Mouse (Mus musculus) liver, embryonic 14.5 days (tissue): ENCODE measurements around the gene Erbin. TPM values are rescaled to one million over a fixed set of nuclear protein-coding genes. Genes with fewer than 3 reads are reported as not detected.

Experiments
- ATAC-seq: fragments of 200-750 bp; cut with Nextera tagmentation; 2 replicates; pipeline ENCODE4 v1.8.0; 2017; ENCODE audit warnings: moderate number of reproducible peaks, mild to moderate bottlenecking, moderate library complexity; ENCODE audit not compliant: insufficient read depth
- DNase-seq, 3 experiments: peaks; one replicate each; pipeline ENCODE4 v3.0.0-alpha.2; 2012 to 2013; ENCODE audit warnings: low read depth in 3 of 3, low spot score in 3 of 3
- H3K27ac ChIP-seq: fragments of 300-500 bp; sonication (generic); 2 replicates; pipeline ENCODE4 v1.5.1; 2014; ENCODE audit warnings: moderate library complexity, mild to moderate bottlenecking, control low read depth, inconsistent platforms
- H3K27me3 ChIP-seq: fragments of 300-500 bp; sonication (generic); 2 replicates; pipeline ENCODE4 v1.6.1; 2014; ENCODE audit warnings: mild to moderate bottlenecking, low read length, moderate library complexity; ENCODE audit not compliant: control insufficient read depth, insufficient read depth
- H3K36me3 ChIP-seq: fragments of 300-500 bp; sonication (generic); replicated peaks from 2 replicates; pipeline ENCODE4 v1.6.1; 2014; ENCODE audit warnings: low read depth; ENCODE audit not compliant: control insufficient read depth, insufficient read depth
- H3K4me1 ChIP-seq, 2 experiments: fragments of 200-500 bp in 1 of 2; fragments of 300-500 bp in 1 of 2; sonication (generic) in 1 of 2; replicated peaks; 2 replicates each; pipeline ENCODE4 v1.6.1; 2012 to 2014; ENCODE audit warnings: antibody characterized with exemption in 1 of 2, inconsistent platforms in 1 of 2, low read length in 1 of 2; ENCODE audit not compliant: control insufficient read depth in 2 of 2, insufficient read depth in 2 of 2
- H3K4me2 ChIP-seq: fragments of 300-500 bp; sonication (generic); 2 replicates; pipeline ENCODE4 v1.6.1; 2014; ENCODE audit warnings: low read depth, mild to moderate bottlenecking, control low read depth, moderate library complexity
- H3K4me3 ChIP-seq, 2 experiments: fragments of 200-500 bp in 1 of 2; fragments of 300-500 bp in 1 of 2; sonication (generic) in 1 of 2; 2 replicates each; pipeline ENCODE4 v1.5.1; 2012 to 2014; ENCODE audit warnings: low read depth in 2 of 2, low read length in 2 of 2, mild to moderate bottlenecking in 2 of 2, control low read depth in 1 of 2, inconsistent platforms in 1 of 2, moderate library complexity in 1 of 2; ENCODE audit not compliant: insufficient read depth in 1 of 2
- H3K9ac ChIP-seq: fragments of 300-500 bp; sonication (generic); replicated peaks from 2 replicates; pipeline ENCODE4 v1.6.1; 2014; ENCODE audit warnings: mild to moderate bottlenecking, control low read depth, moderate library complexity
- H3K9me3 ChIP-seq: fragments of 300-500 bp; sonication (generic); 2 replicates; pipeline ENCODE4 v1.6.1; 2016; ENCODE audit warnings: low read length, mixed read lengths; ENCODE audit not compliant: control insufficient read depth
- CTCF ChIP-seq: IDR thresholded peaks from 2 replicates; pipeline ENCODE4 v1.5.1; 2016; ENCODE audit warnings: antibody characterized with exemption, low read depth, control low read depth
- EP300 ChIP-seq: IDR thresholded peaks from 2 replicates; pipeline ENCODE4 v1.6.1; 2016; ENCODE audit warnings: antibody characterized with exemption, low read depth
- WGBS: fragments of 180-500 bp; shearing (Covaris S2); extraction: QIAGEN DNeasy Blood & Tissue Kit; methylation state at CpG from one replicate; pipeline ENCODE4 v1.1.7; 2014; ENCODE audit not compliant: insufficient replicate concordance; 5-methylcytosine and 5-hydroxymethylcytosine counted together
- polyA plus RNA-seq, 2 experiments: library from polyadenylated mRNA; depleted of rRNA in 1 of 2; stranded (reverse) in 1 of 2; unstranded in 1 of 2; fragments of >200 nt; fragmentation: Nextera tagmentation in 1 of 2; extraction: Ambion mirVana in 1 of 2; gene quantifications; 2 replicates each; pipeline versions ENCODE4 v1.2.1 to v1.2.3; 2012 to 2014

The Erbin gene
- polyA plus RNA-seq, 2 experiments: 5.5 to 7.5 TPM

DNA sequence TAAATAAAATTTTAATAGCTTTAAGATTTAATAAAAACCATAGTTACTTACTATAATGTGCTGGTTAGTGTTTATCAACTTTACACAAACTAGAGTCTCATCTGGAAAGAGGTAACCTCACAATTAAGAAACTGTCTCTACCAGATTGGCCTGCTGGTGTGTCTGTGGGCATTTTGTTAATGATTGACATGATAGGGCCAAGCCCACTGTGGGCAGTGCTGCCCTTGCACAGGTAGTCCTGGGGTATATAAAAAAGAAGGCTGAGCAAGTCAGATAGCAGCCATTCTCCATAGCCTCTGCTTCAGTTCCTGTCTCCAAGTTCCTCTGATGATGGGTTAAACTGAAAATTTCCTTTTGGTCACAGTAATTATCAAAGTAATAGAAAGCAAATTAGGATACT, 43.6 kb downstream of the Erbin start:
- no peaks in the 10 kb centered on the region for H3K36me3 ChIP-seq
- ATAC-seq (no peak), DNase-seq (no peak)
- peaks cover 2 to 6% of the 10 kb centered on the region in 2 experiments; a peak in 3 of 4 replicates for H3K4me1 ChIP-seq
- H3K27me3 ChIP-seq: no peaks in the 10 kb centered on the region
- no peak overlapping the region for H3K4me3 ChIP-seq
- no peaks in the 10 kb centered on the region for H3K9me3 ChIP-seq
- no peak for TF ChIP-seq EP300
- TF ChIP-seq CTCF: no peak
- H3K27ac ChIP-seq: no peak overlapping the region
- H3K4me2 ChIP-seq: no peak overlapping the region
- H3K9ac ChIP-seq: no peak overlapping the region

DNA sequence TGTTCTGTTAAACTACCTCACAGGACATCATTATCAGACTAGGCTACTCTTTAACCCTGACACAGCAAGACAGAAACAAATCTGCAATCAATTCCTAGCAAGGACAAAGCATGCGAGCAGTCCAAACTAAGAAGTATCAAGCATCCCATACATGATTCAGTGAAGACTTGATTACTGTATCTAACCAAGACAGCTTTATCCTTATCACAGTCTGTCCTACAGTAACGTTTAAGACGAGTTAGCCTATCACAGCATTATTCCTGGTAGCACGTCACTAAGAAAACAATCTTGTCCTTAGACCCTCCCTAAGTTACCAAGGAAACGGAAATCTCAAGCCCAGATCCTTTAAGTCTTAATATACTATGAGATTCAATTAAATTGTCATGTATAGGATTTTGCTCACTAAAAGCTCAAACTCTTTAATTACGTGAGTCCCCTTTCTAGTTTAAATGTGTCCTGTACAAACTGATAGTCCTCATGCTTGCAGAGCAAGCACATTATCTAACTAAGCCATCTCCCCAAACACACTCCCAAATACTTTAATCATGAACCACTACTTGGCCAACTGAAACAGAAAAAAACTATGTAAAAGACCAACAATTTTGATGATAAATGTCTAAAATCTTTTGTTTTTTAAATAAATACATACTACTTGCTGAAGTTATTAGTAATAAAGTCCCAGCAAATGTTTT, 44.3 kb downstream of the Erbin start:
- peak overlapping the region; percentile 2; the same call in 1 of the 2 replicates for H3K4me2 ChIP-seq
- no peaks in the 10 kb centered on the region for H3K27me3 ChIP-seq
- no peak overlapping the region for H3K27ac ChIP-seq
- WGBS: 14% methylated on average over 6 of the region's 6 CpGs
- no peak overlapping the region for H3K4me3 ChIP-seq
- no peaks in the 10 kb centered on the region for H3K36me3 ChIP-seq
- peaks cover 2 to 6% of the 10 kb centered on the region in 2 experiments; a peak in 2 of 4 replicates for H3K4me1 ChIP-seq
- no peaks in the 10 kb centered on the region for H3K9me3 ChIP-seq
- TF ChIP-seq CTCF (no peak), EP300 (peak; percentile 84)
- ATAC-seq: peak; percentile 89
- no peak overlapping the region for H3K9ac ChIP-seq
- DNase-seq: peak; percentile 31 to 56 (median 48)

DNA sequence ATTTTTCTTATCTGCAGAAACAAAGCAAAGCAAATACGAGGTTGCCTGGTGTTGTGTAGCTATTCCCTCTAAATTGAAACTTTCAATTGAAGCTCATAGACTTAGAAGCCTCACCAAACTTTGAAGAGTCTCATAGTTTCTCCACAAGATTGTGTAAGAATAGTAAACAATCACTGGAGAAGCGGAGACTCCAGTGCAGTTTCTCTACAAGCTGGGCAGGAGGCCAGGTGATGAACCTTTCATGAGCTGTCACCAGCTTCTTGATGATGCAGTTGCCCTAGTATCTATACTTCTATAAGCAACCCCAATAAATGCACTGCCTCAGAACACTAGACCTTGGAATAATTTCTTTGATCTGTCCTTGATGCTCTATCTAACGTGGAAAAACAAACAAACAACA, 49.5 kb downstream of the Erbin start:
- Histone ChIP-seq H3K36me3 (no peaks in the 10 kb centered on the region), H3K4me3 (no peak overlapping the region), H3K4me2 (no peak overlapping the region), H3K9me3 (no peaks in the 10 kb centered on the region), H3K9ac (no peak overlapping the region), H3K27ac (no peak overlapping the region), H3K27me3 (no peaks in the 10 kb centered on the region), H3K4me1 (peaks cover 2 to 4% of the 10 kb centered on the region in 2 experiments; a peak in 2 of 4 replicates)
- no peak for DNase-seq
- TF ChIP-seq CTCF (no peak), EP300 (no peak)
- 68% methylated on average over 3 of the region's 3 CpGs for WGBS
- no peak for ATAC-seq

DNA sequence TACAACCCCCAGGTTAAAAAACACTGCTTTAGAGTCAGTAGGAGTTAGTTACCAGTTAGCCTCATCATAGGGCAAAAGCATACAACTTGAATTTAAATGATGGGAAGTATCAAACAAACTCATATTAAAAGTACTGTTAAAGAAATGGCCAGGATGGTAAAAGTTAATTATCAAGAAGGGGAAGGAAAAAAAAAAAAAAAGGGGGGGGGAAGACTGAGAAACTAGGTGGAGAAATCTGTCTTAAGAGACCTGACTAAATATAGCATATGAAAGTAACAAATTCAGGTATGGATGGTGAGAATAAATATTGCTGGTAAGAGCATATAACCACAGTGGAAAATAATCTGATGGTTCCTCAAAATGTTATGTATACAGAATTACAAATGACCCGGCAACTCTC, 50.2 kb downstream of the Erbin start:
- no peak overlapping the region for H3K4me2 ChIP-seq
- no peaks in the 10 kb centered on the region for H3K27me3 ChIP-seq
- H3K9ac ChIP-seq: no peak overlapping the region
- no peak overlapping the region for H3K27ac ChIP-seq
- ATAC-seq (no peak), DNase-seq (no peak)
- TF ChIP-seq CTCF (no peak), EP300 (no peak)
- no peaks in the 10 kb centered on the region for H3K9me3 ChIP-seq
- H3K4me1 ChIP-seq: no peaks in the 10 kb centered on the region; a peak in 1 of 4 replicates
- H3K4me3 ChIP-seq: no peak overlapping the region
- 75% methylated on average over 1 of the region's 1 CpGs for WGBS
- H3K36me3 ChIP-seq: no peaks in the 10 kb centered on the region

DNA sequence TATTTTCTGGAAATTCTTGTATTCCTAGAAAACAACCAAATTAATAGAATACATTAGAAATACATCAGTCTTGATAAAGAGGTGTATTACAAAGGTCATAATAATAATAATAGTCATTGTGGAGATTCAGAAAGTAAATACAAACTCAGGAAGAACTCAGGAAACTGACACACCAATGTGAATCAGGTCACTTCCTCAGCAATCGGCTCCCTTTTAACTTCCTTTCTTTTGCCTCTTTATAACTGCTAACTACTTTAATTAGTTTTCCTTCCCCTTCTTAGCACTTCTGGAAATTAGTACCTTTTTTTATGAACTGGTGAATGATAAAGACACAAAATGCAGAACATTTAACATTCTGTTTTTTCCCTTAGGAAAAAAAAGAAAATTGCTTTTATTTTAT, 51.4 kb downstream of the Erbin start:
- 26% methylated on average over 1 of the region's 1 CpGs for WGBS
- no peak for TF ChIP-seq CTCF
- no peak for TF ChIP-seq EP300
- H3K4me2 ChIP-seq: no peak overlapping the region
- H3K36me3 ChIP-seq: no peaks in the 10 kb centered on the region
- ATAC-seq (no peak), DNase-seq (no peak)
- no peak overlapping the region for H3K9ac ChIP-seq
- no peaks in the 10 kb centered on the region for H3K27me3 ChIP-seq
- no peak overlapping the region for H3K4me3 ChIP-seq
- no peaks in the 10 kb centered on the region for H3K4me1 ChIP-seq
- H3K9me3 ChIP-seq: no peaks in the 10 kb centered on the region
- H3K27ac ChIP-seq: no peak overlapping the region
